ENCODE assay signal across 8 mouse cellular contexts in genomic region chr7:115568821-115569240, GRCm38 (mm10).
DNase-seq lines count a peak whose midpoint lies in the region; ATAC-seq lines count a peak whose summit lies in the region.

No protein-coding gene starts in this region.

- H3K4me2 ChIP-seq in heart, embryonic 13.5 days, result peak overlapping the region; percentile 51
- peak overlapping the region; percentile 49 for H3K4me2 ChIP-seq in midbrain, embryonic 12.5 days (replicated peaks)

- H3K4me3 ChIP-seq in heart, embryonic 13.5 days, result 0 out of 2 replicates have a peak overlapping the region, but pooled peaks have one; percentile 10
- H3K4me3 ChIP-seq in midbrain, embryonic 12.5 days, result peak overlapping the region; percentile 20

- 27% methylated on average over 9 of the region's 9 CpGs for WGBS in heart, embryonic 13.5 days
- WGBS in midbrain, embryonic 12.5 days, result 4% methylated on average over 9 of the region's 9 CpGs

- H3K27me3 ChIP-seq in heart, embryonic 13.5 days (replicated peaks), result no peaks in the 10 kb centered on the region
- no peaks in the 10 kb centered on the region; the same call in 1 of the 2 replicates for H3K27me3 ChIP-seq in midbrain, embryonic 12.5 days

- peaks cover 32% of the 10 kb centered on the region for H3K4me1 ChIP-seq in heart, embryonic 13.5 days
- peaks cover 37% of the 10 kb centered on the region for H3K4me1 ChIP-seq in midbrain, embryonic 12.5 days

- no peaks in the 10 kb centered on the region for H3K36me3 ChIP-seq in heart, embryonic 13.5 days
- H3K36me3 ChIP-seq in midbrain, embryonic 12.5 days, result no peaks in the 10 kb centered on the region

- peak; percentile 30 to 40 for DNase-seq in cerebellum, postnatal 14 days
- no peak for DNase-seq in cerebellum, adult 11 months
- peak; percentile 85 for DNase-seq in embryo, embryonic 11 days
- DNase-seq in frontal cortex, postnatal 25 days (ENCODE audit: low spot score in 2 of 2), result no peak
- DNase-seq in MN1 (ENCODE audit: low spot score), result no peak

- peak overlapping the region; percentile 28; the same call in 1 of the 2 replicates for H3K9ac ChIP-seq in heart, embryonic 13.5 days
- H3K9ac ChIP-seq in midbrain, embryonic 12.5 days (replicated peaks), result peak overlapping the region; percentile 16; the same call in 1 of the 2 replicates

- H3K27ac ChIP-seq in heart, embryonic 13.5 days (replicated peaks), result peak overlapping the region; percentile 34; the same call in 1 of the 2 replicates
- H3K27ac ChIP-seq in midbrain, embryonic 12.5 days (replicated peaks), result peak overlapping the region; percentile 73

- no peaks in the 10 kb centered on the region for H3K9me3 ChIP-seq in heart, embryonic 13.5 days
- H3K9me3 ChIP-seq in midbrain, embryonic 12.5 days, result no peaks in the 10 kb centered on the region

- ATAC-seq in heart, embryonic 13.5 days (ENCODE audit: extremely low read depth, insufficient number of reproducible peaks, low FRiP score, low TSS enrichment), result no peak
- ATAC-seq in midbrain, embryonic 12.5 days (ENCODE audit: low FRiP score, low read depth), result peak; percentile 88
- no peak for ATAC-seq in cerebellum, adult (ENCODE audit: insufficient number of reproducible peaks, low FRiP score, low TSS enrichment)

Comparison
In these comparisons a context has a peak if more than half of its experiments do, and no peak if none do; other contexts are left out.
1. DNase-seq: peak in cerebellum, postnatal 14 days (2 of 2) and embryo, embryonic 11 days (single experiment); none in cerebellum, adult 11 months (single experiment), frontal cortex, postnatal 25 days (0 of 2) and MN1 (single experiment).